Mouse (Mus musculus): ENCODE measurements around the gene Aldh16a1. TPM values are rescaled to one million over a fixed set of nuclear protein-coding genes. Genes with fewer than 3 reads are reported as not detected.
"Not testable (repeated sequence)": the region's sequence is repeated elsewhere in the genome, so short reads cannot be mapped to it uniquely, and the experiment has no call there.

Gene Aldh16a1
- total and polyA plus RNA-seq, 3 experiments: 26.3 to 110 (median 33.8) TPM

GRCm38 (mm10) chr7:45128624-45129246 lies 25.6 kb downstream of the Aldh16a1 start, which contains the start of gene Rpl13a:
Gene Rpl13a (minus strand): TSS chr7:45128761.
- DNase-seq (ENCODE audit: low spot score) (peak; percentile 99), ATAC-seq (ENCODE audit: extremely low read depth, insufficient number of reproducible peaks, low FRiP score, poor library complexity, severe bottlenecking) (peak; percentile 66)
- Histone ChIP-seq H3K4me1 (ENCODE audit: insufficient read depth, low read depth, low read length) (peaks cover 67% of the 10 kb centered on the region), H3K27me3 (ENCODE audit: insufficient read depth, low read length) (no peaks in the 10 kb centered on the region), H3K9me3 (replicated peaks) (peaks cover 3% of the 10 kb centered on the region; the same call in 1 of the 2 replicates), H3K4me3 (ENCODE audit: low read depth, low read length) (peak within 1 kb of the TSS; percentile 93), H3K36me3 (replicated peaks) (peaks cover 71% of the 10 kb centered on the region)
- TF ChIP-seq GATA1 (IDR thresholded peaks at IDR 0.05; ENCODE audit: borderline replicate concordance, low read length): no peak
- TF ChIP-seq POLR2AphosphoS5 (IDR thresholded peaks at IDR 0.05; ENCODE audit: insufficient replicate concordance, low read depth, low read length): 0 out of 2 replicates have a peak, but pooled peaks have one; percentile 15
- no peak for TF ChIP-seq TAL1 (conservative IDR thresholded peaks at IDR 0.05; ENCODE audit: low read depth, low read length)
- TF ChIP-seq CTCF (IDR thresholded peaks at IDR 0.05; ENCODE audit: low read depth, low read length): peak; percentile 82
- TF ChIP-seq GATA2 (IDR thresholded peaks at IDR 0.05; ENCODE audit: borderline replicate concordance, low read depth, low read length): no peak

- no peaks in the 10 kb centered on the region for H3K9me3 ChIP-seq (replicated peaks)
- TF ChIP-seq GATA2 (IDR thresholded peaks at IDR 0.05; ENCODE audit: borderline replicate concordance, low read depth, low read length) (no peak), TAL1 (conservative IDR thresholded peaks at IDR 0.05; ENCODE audit: low read depth, low read length) (no peak), GATA1 (IDR thresholded peaks at IDR 0.05; ENCODE audit: borderline replicate concordance, low read length) (no peak), POLR2AphosphoS5 (IDR thresholded peaks at IDR 0.05; ENCODE audit: insufficient replicate concordance, low read depth, low read length) (no peak; the same call in 1 of the 2 replicates), CTCF (IDR thresholded peaks at IDR 0.05; ENCODE audit: low read depth, low read length) (no peak)
- no peaks in the 10 kb centered on the region for H3K27me3 ChIP-seq (ENCODE audit: insufficient read depth, low read length)
- H3K4me3 ChIP-seq (ENCODE audit: low read depth, low read length): peak overlapping the region; percentile 93
- H3K36me3 ChIP-seq (replicated peaks): peaks cover 71% of the 10 kb centered on the region
- DNase-seq (ENCODE audit: low spot score) (no peak), ATAC-seq (ENCODE audit: extremely low read depth, insufficient number of reproducible peaks, low FRiP score, poor library complexity, severe bottlenecking) (no peak)
- peaks cover 66% of the 10 kb centered on the region for H3K4me1 ChIP-seq (ENCODE audit: insufficient read depth, low read depth, low read length)
Measured at GRCm38 (mm10) chr7:45127700-45128224, 26.6 kb downstream of the Aldh16a1 start.

GRCm38 (mm10) chr7:45126844-45127699 lies 27.3 kb downstream of the Aldh16a1 start:
- DNase-seq (ENCODE audit: low spot score) (no peak), ATAC-seq (ENCODE audit: extremely low read depth, insufficient number of reproducible peaks, low FRiP score, poor library complexity, severe bottlenecking) (no peak)
- Histone ChIP-seq H3K4me1 (ENCODE audit: insufficient read depth, low read depth, low read length) (peaks cover 66% of the 10 kb centered on the region), H3K9me3 (replicated peaks) (no peaks in the 10 kb centered on the region), H3K4me3 (ENCODE audit: low read depth, low read length) (peak overlapping the region; percentile 93), H3K27me3 (ENCODE audit: insufficient read depth, low read length) (no peaks in the 10 kb centered on the region), H3K36me3 (replicated peaks) (peaks cover 71% of the 10 kb centered on the region)
- no peak for TF ChIP-seq GATA2 (IDR thresholded peaks at IDR 0.05; ENCODE audit: borderline replicate concordance, low read depth, low read length)
- no peak for TF ChIP-seq POLR2AphosphoS5 (IDR thresholded peaks at IDR 0.05; ENCODE audit: insufficient replicate concordance, low read depth, low read length)
- TF ChIP-seq GATA1 (IDR thresholded peaks at IDR 0.05; ENCODE audit: borderline replicate concordance, low read length): no peak
- no peak for TF ChIP-seq CTCF (IDR thresholded peaks at IDR 0.05; ENCODE audit: low read depth, low read length)
- TF ChIP-seq TAL1 (conservative IDR thresholded peaks at IDR 0.05; ENCODE audit: low read depth, low read length): no peak

- H3K36me3 ChIP-seq (replicated peaks): peaks cover 71% of the 10 kb centered on the region
- H3K27me3 ChIP-seq (ENCODE audit: insufficient read depth, low read length): no peaks in the 10 kb centered on the region
- ATAC-seq (ENCODE audit: extremely low read depth, insufficient number of reproducible peaks, low FRiP score, poor library complexity, severe bottlenecking) (no peak), DNase-seq (ENCODE audit: low spot score) (no peak)
- peak overlapping the region; percentile 93 for H3K4me3 ChIP-seq (ENCODE audit: low read depth, low read length)
- H3K9me3 ChIP-seq (replicated peaks): no peaks in the 10 kb centered on the region
- H3K4me1 ChIP-seq (ENCODE audit: insufficient read depth, low read depth, low read length): peaks cover 68% of the 10 kb centered on the region
- no peak for TF ChIP-seq POLR2AphosphoS5 (IDR thresholded peaks at IDR 0.05; ENCODE audit: insufficient replicate concordance, low read depth, low read length)
- no peak for TF ChIP-seq GATA1 (IDR thresholded peaks at IDR 0.05; ENCODE audit: borderline replicate concordance, low read length)
- no peak for TF ChIP-seq TAL1 (conservative IDR thresholded peaks at IDR 0.05; ENCODE audit: low read depth, low read length)
- TF ChIP-seq GATA2 (IDR thresholded peaks at IDR 0.05; ENCODE audit: borderline replicate concordance, low read depth, low read length): no peak
- no peak for TF ChIP-seq CTCF (IDR thresholded peaks at IDR 0.05; ENCODE audit: low read depth, low read length)
Measured at GRCm38 (mm10) chr7:45126147-45126843, 28.1 kb downstream of the Aldh16a1 start.

- Histone ChIP-seq H3K4me1 (ENCODE audit: insufficient read depth, low read depth, low read length) (peaks cover 68% of the 10 kb centered on the region), H3K4me3 (ENCODE audit: low read depth, low read length) (peak overlapping the region; percentile 93), H3K36me3 (replicated peaks) (peaks cover 71% of the 10 kb centered on the region)
- H3K27me3 ChIP-seq (ENCODE audit: insufficient read depth, low read length); DNase-seq (ENCODE audit: low spot score); ATAC-seq (ENCODE audit: extremely low read depth, insufficient number of reproducible peaks, low FRiP score, poor library complexity, severe bottlenecking); H3K9me3 ChIP-seq (replicated peaks): not testable (repeated sequence)
Measured at GRCm38 (mm10) chr7:45125649-45126048, 28.7 kb downstream of the Aldh16a1 start.
